8 mouse cellular contexts compared by ENCODE assay signal in the genomic region with DNA sequence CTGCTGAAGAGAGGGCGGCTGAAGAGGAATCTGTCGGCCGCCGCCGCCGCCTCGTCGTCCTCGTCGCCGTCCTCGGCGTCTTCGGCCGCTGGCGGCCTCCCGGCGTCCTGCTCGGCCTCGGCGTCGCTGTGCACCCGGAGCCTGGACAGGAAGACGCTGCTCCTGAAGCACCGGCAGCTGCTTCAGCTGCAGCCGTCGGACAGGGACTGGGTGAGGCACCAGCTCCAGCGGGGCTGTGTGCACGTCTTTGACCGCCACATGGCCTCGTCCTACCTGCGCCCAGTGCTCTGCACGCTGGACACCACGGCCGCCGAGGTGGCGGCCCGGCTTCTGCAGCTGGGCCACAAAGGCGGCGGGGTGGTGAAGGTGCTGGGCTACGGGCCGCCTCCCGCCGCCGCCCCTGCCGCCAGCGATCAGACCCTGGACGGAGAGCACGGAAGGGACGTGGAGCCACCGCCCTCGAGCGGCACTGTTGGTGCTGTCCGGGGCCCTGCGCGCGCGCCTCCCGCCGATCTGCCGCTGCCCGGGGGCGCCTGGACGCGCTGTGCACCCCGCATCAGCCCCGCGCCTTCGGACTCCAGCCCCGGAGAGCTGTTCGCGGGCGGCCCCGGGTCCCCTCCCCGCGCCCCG. TPM values are rescaled to one million over a fixed set of nuclear protein-coding genes. Genes with fewer than 3 reads are reported as not detected.
DNase-seq lines count a peak whose midpoint lies in the region; ATAC-seq and TF ChIP-seq lines count a peak whose summit lies in the region.

No protein-coding gene starts in this region.

- H3K9me3 ChIP-seq in embryonic facial prominence, embryonic 11.5 days (replicated peaks; ENCODE audit: control insufficient read depth, low read length): no peaks in the 10 kb centered on the region
- H3K9me3 ChIP-seq in heart, embryonic 13.5 days: no peaks in the 10 kb centered on the region
- H3K9me3 ChIP-seq in lung, embryonic 14.5 days (ENCODE audit: low read depth, low read length): no peaks in the 10 kb centered on the region

- H3K4me2 ChIP-seq in embryonic facial prominence, embryonic 11.5 days (ENCODE audit: low read depth, low read length): peak overlapping the region; percentile 87
- peak overlapping the region; percentile 75 for H3K4me2 ChIP-seq in heart, embryonic 13.5 days
- peak overlapping the region; percentile 85 for H3K4me2 ChIP-seq in lung, embryonic 14.5 days

- DNase-seq in CD4-positive, CD25-positive, alpha-beta regulatory T cell, adult 2 months (ENCODE audit: low read depth, low spot score): peak; percentile 66
- peak; percentile 32 for DNase-seq in adrenal gland, adult 8-10 months
- peak; percentile 48 for DNase-seq in embryonic facial prominence, embryonic 11.5 days (ENCODE audit: low spot score)
- DNase-seq in kidney, postnatal 10 days: peak; percentile 73
- DNase-seq in lung, embryonic 14.5 days: peak; percentile 74
- peak; percentile 20 for DNase-seq in ovary, adult 18-20 months (ENCODE audit: low spot score)
- DNase-seq in thymus, postnatal 0 days (ENCODE audit: low spot score): peak; percentile 42

- H3K9ac ChIP-seq in embryonic facial prominence, embryonic 11.5 days (replicated peaks; ENCODE audit: low read length): peak overlapping the region; percentile 89
- H3K9ac ChIP-seq in heart, embryonic 13.5 days: peak overlapping the region; percentile 98
- H3K9ac ChIP-seq in lung, embryonic 14.5 days: peak overlapping the region; percentile 85

- H3K27me3 ChIP-seq in embryonic facial prominence, embryonic 11.5 days (ENCODE audit: control insufficient read depth, insufficient read depth, low read length): no peaks in the 10 kb centered on the region
- H3K27me3 ChIP-seq in heart, embryonic 13.5 days (replicated peaks): no peaks in the 10 kb centered on the region
- no peaks in the 10 kb centered on the region for H3K27me3 ChIP-seq in lung, embryonic 14.5 days (ENCODE audit: insufficient read depth, low read length)

- peak overlapping the region; percentile 67 for H3K27ac ChIP-seq in embryonic facial prominence, embryonic 11.5 days (replicated peaks; ENCODE audit: low read depth, low read length)
- H3K27ac ChIP-seq in heart, embryonic 13.5 days (replicated peaks): peak overlapping the region; percentile 93
- H3K27ac ChIP-seq in lung, embryonic 14.5 days (ENCODE audit: low read depth): peak overlapping the region; percentile 90

- peaks cover 4% of the 10 kb centered on the region; the same call in 1 of the 2 replicates for H3K4me1 ChIP-seq in embryonic facial prominence, embryonic 11.5 days (ENCODE audit: control insufficient read depth, insufficient read depth, low read length)
- H3K4me1 ChIP-seq in heart, embryonic 13.5 days: peaks cover 39% of the 10 kb centered on the region
- 0 out of 2 replicates have a peak, but pooled peaks cover 6% of the 10 kb centered on the region for H3K4me1 ChIP-seq in lung, embryonic 14.5 days (ENCODE audit: insufficient read depth)

- no peak for TF ChIP-seq CTCF in lung, embryonic 14.5 days (IDR thresholded peaks at IDR 0.05; ENCODE audit: low read depth)

- under 1% methylated on average over 64 of the region's 77 CpGs for WGBS in embryonic facial prominence, embryonic 11.5 days
- 2% methylated on average over 53 of the region's 77 CpGs for WGBS in heart, embryonic 13.5 days
- under 1% methylated on average over 64 of the region's 77 CpGs for WGBS in lung, embryonic 14.5 days

- no peaks in the 10 kb centered on the region for H3K36me3 ChIP-seq in embryonic facial prominence, embryonic 11.5 days (replicated peaks; ENCODE audit: control insufficient read depth, insufficient read depth, low read depth, low read length)
- no peaks in the 10 kb centered on the region for H3K36me3 ChIP-seq in heart, embryonic 13.5 days
- no peaks in the 10 kb centered on the region for H3K36me3 ChIP-seq in lung, embryonic 14.5 days (ENCODE audit: insufficient read depth)

- ATAC-seq in embryonic facial prominence, embryonic 11.5 days (replicated peaks; ENCODE audit: insufficient number of reproducible peaks, low FRiP score, low TSS enrichment, low read depth): peak; percentile 12; the same call in 1 of the 2 replicates
- no peak for ATAC-seq in heart, embryonic 13.5 days (ENCODE audit: extremely low read depth, insufficient number of reproducible peaks, low FRiP score, low TSS enrichment)
- peak; percentile 22 for ATAC-seq in lung, embryonic 14.5 days (ENCODE audit: insufficient read depth)

- peak overlapping the region; percentile 83 for H3K4me3 ChIP-seq in embryonic facial prominence, embryonic 11.5 days (ENCODE audit: low read depth, low read length)
- peak overlapping the region; percentile 97 for H3K4me3 ChIP-seq in heart, embryonic 13.5 days
- peak overlapping the region; percentile 82 for H3K4me3 ChIP-seq in lung, embryonic 14.5 days (ENCODE audit: low read depth, low read length)

RNA-seq across cellular contexts. Expression of a gene that starts 0.9 kb away (rescaled TPM):
- total RNA-seq in adrenal gland, adult 8-10 months (2022): 10 to 100 TPM; 15.0 to 20.6 (median 17.5) TPM
- polyA plus RNA-seq in embryonic facial prominence, embryonic 11.5 days (2014; fragmentation: Nextera tagmentation; extraction: Ambion mirVana): 3.8 and 4.2 TPM in 2 replicates
- polyA plus RNA-seq in heart, embryonic 13.5 days (2015; fragmentation: Nextera tagmentation; extraction: Ambion mirVana): 3.9 and 4.6 TPM in 2 replicates
- 3.9 and 4.2 TPM in 2 replicates for polyA plus RNA-seq in lung, embryonic 14.5 days (2014; fragmentation: Nextera tagmentation; extraction: Ambion mirVana)
- 1.2 and 1.4 TPM in 2 replicates for polyA plus RNA-seq in thymus, postnatal 0 days (2015; fragmentation: Nextera tagmentation; extraction: Ambion mirVana)

Comparison
In these comparisons a context has a peak if more than half of its experiments do, and no peak if none do; other contexts are left out.
1. DNase-seq: peak in every context shown above with its lines; median percentile 74 in lung, embryonic 14.5 days; 73 in kidney, postnatal 10 days; 66 in CD4-positive, CD25-positive, alpha-beta regulatory T cell, adult 2 months; 48 in embryonic facial prominence, embryonic 11.5 days; 42 in thymus, postnatal 0 days; 32 in adrenal gland, adult 8-10 months; 20 in ovary, adult 18-20 months.